Mouse (Mus musculus) left cerebral cortex, postnatal 10 days (tissue): Measurements from ENCODE around the gene Enox1. TPM values are rescaled to one million over a fixed set of nuclear protein-coding genes. Genes with fewer than 3 reads are reported as not detected.

Experiments
- DNase-seq, 2 experiments: peaks; one replicate each; pipeline ENCODE4 v3.0.0; 2021 to 2022; ENCODE audit warnings: low spot score in 2 of 2, mixed read lengths in 1 of 2; ENCODE audit errors: extremely low spot score in 1 of 2
- intact Hi-C: fragments of 180-260 bp; cut with DNase I; formaldehyde crosslinking; loops from one replicate; pipeline ENCODE4 v1.15.1; 2025
- total RNA-seq, 2 experiments: library from RNA; stranded (reverse); gene quantifications; 2 replicates each; pipeline ENCODE4 v1.2.3; 2021

Enox1 gene
- total RNA-seq, 2 experiments from 2014 or later, result 53.0 to 54.1 TPM

- intact Hi-C loops, result no loop called here
- no peak for DNase-seq
Observed at GRCm38 (mm10) chr14:77389276-77389675, 232.7 kb downstream of the Enox1 start.

GRCm38 (mm10) chr14:77392476-77392875 lies 235.9 kb downstream of the Enox1 start:
- DNase-seq, result no peak
- intact Hi-C loops, result no loop called here

- no peak for DNase-seq
- intact Hi-C loops, result no loop called here
Observed at GRCm38 (mm10) chr14:77406241-77407114, 249.9 kb downstream of the Enox1 start.

- DNase-seq, result no peak
- intact Hi-C loops, result no loop called here
Observed at GRCm38 (mm10) chr14:77409271-77409940, 252.8 kb downstream of the Enox1 start.

GRCm38 (mm10) chr14:77410354-77410753 lies 253.8 kb downstream of the Enox1 start:
- no peak for DNase-seq

GRCm38 (mm10) chr14:77413106-77413505 lies 256.5 kb downstream of the Enox1 start:
- no peak for DNase-seq
- intact Hi-C loops, result no loop called here

More at GRCm38 (mm10) chr14:77410354-77410753, 253.8 kb downstream of the Enox1 start:
- intact Hi-C loops, result no loop called here

GRCm38 (mm10) chr14:77416358-77416757 lies 259.8 kb downstream of the Enox1 start:
- intact Hi-C loops, result no loop called here
- no peak for DNase-seq

GRCm38 (mm10) chr14:77421031-77421430 lies 264.5 kb downstream of the Enox1 start:
- no peak for DNase-seq
- intact Hi-C loops, result no loop called here

GRCm38 (mm10) chr14:77423194-77423593 lies 266.6 kb downstream of the Enox1 start:
- intact Hi-C loops, result no loop called here
- DNase-seq, result no peak

GRCm38 (mm10) chr14:77439426-77439825 lies 282.9 kb downstream of the Enox1 start:
- no peak for DNase-seq
- intact Hi-C loops, result no loop called here

GRCm38 (mm10) chr14:77440805-77441204 lies 284.2 kb downstream of the Enox1 start:
- intact Hi-C loops, result no loop called here
- DNase-seq, result peak; percentile 23 to 25

GRCm38 (mm10) chr14:77441541-77441940 lies 285.0 kb downstream of the Enox1 start:
- intact Hi-C loops, result no loop called here

GRCm38 (mm10) chr14:77448001-77448400 lies 291.4 kb downstream of the Enox1 start:
- intact Hi-C loops, result no loop called here

More at GRCm38 (mm10) chr14:77441541-77441940, 285.0 kb downstream of the Enox1 start:
- no peak for DNase-seq

GRCm38 (mm10) chr14:77451916-77452315 lies 295.4 kb downstream of the Enox1 start:
- intact Hi-C loops, result loop anchor here (10.0 kb wide), 1 partner anchor 297 kb away; the partner anchor contains the start of gene Enox1
- DNase-seq, result no peak

More at GRCm38 (mm10) chr14:77448001-77448400, 291.4 kb downstream of the Enox1 start:
- no peak for DNase-seq

- DNase-seq, result no peak
- intact Hi-C loops, result loop anchor here (10.0 kb wide), 1 partner anchor 301 kb away; the partner anchor contains the start of gene Enox1
Observed at GRCm38 (mm10) chr14:77456066-77456465, 299.5 kb downstream of the Enox1 start.

- no peak for DNase-seq
- intact Hi-C loops, result loop anchor here (10.0 kb wide), 1 partner anchor 302 kb away; the partner anchor contains the start of gene Enox1
Observed at GRCm38 (mm10) chr14:77456876-77457275, 300.3 kb downstream of the Enox1 start.

GRCm38 (mm10) chr14:77458217-77458616 lies 301.7 kb downstream of the Enox1 start:
- no peak for DNase-seq
- intact Hi-C loops, result loop anchor here (10.0 kb wide), 1 partner anchor 303 kb away; the partner anchor contains the start of gene Enox1

- no peak for DNase-seq
- intact Hi-C loops, result no loop called here
Observed at GRCm38 (mm10) chr14:77463919-77464318, 307.4 kb downstream of the Enox1 start.

GRCm38 (mm10) chr14:77464782-77465181 lies 308.2 kb downstream of the Enox1 start:
- DNase-seq, result no peak
- intact Hi-C loops, result no loop called here

- DNase-seq, result no peak
- intact Hi-C loops, result no loop called here
Observed at GRCm38 (mm10) chr14:77470577-77470976, 314.0 kb downstream of the Enox1 start.
